Mouse (Mus musculus) kidney, postnatal 25 days (tissue): ENCODE measurements around the gene Gm29289.
"Not testable (repeated sequence)": the region's sequence is repeated elsewhere in the genome, so short reads cannot be mapped to it uniquely, and the experiment has no call there.

Experiments
- DNase-seq, 2 experiments: peaks; one replicate each; pipeline ENCODE4 v3.0.0; 2021; ENCODE audit warnings: mixed read lengths in 2 of 2

Gm29289 gene

DNA sequence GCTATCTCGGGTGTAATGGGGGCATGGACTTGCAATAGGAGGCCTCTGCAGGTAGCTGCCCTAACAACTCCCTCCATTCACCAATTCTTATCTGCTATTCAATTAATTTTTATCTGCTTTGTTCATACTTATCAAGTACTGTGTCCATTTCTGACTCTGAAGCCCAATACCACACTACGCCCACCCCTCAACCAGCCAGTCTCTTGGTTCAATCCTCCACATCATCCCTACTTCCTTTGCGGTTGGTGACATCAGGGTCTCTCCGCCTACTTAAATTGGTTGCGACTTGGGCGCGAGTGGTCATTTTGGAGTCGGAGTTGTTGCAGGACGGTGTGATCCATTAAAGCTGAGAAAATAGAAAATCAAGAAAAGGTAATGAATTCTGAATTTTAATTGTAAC is at the start of gene Gm29289:
Gm29289 (plus strand) TSS at position 301 of the 400 bp plus-strand sequence.
- DNase-seq = not testable (repeated sequence)

DNA sequence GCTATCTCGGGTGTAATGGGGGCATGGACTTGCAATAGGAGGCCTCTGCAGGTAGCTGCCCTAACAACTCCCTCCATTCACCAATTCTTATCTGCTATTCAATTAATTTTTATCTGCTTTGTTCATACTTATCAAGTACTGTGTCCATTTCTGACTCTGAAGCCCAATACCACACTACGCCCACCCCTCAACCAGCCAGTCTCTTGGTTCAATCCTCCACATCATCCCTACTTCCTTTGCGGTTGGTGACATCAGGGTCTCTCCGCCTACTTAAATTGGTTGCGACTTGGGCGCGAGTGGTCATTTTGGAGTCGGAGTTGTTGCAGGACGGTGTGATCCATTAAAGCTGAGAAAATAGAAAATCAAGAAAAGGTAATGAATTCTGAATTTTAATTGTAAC is 31.7 kb upstream of the Gm29289 start, which contains the start of gene Gm10352:
Gm10352 (plus strand) TSS at position 301 of the 400 bp plus-strand sequence.
- not testable (repeated sequence) for DNase-seq
